Mouse (Mus musculus) urinary bladder, postnatal 14 days (tissue): ENCODE results near the gene Smtnl2.
A peak's percentile ranks its signal among the peaks of the same experiment; 100 is the strongest.

Experiments
- DNase-seq: peaks from one replicate; pipeline ENCODE4 v3.0.0; 2021; ENCODE audit warnings: low spot score

The Smtnl2 gene

DNA sequence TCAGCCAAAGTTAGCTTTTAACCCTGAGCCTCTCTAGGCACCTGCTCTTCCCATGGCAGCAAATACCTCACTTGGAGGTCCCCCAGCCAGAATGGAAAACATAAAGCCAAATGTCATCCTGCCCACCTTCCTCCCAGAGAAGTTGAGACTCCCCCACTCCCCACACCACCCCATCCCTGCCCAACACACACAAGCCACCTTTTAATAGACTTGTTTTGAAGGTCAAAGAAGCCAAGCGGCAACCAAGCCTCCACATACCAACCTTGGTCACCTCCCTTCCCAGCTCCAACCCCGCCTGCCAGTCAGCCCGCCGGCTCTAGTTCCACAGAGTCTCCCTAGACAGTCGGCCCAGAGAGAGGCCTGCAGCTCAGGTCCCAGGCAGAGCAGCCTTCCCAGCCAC lies 9.5 kb downstream of the Smtnl2 start:
- DNase-seq, result no peak

DNA sequence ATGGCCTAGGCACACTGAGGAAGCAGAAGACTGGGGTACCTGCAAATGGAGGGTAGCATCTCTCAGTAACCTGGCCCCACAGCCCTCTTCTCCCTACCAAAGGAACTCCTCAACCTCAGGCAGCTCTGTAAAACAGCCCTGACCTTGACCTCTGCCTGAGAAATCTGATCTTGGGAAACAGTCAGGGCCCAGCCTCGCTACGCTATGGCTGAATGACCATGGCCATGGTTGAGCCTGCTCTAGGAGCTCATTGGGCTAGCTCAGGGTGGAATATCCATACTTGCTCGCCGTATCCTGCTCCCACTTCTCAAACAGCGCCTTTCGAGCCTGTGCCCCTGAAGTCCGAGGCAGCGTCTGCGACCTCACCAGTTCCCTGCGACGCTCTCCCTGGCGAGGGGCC lies 10.4 kb downstream of the Smtnl2 start:
- DNase-seq, result no peak

DNA sequence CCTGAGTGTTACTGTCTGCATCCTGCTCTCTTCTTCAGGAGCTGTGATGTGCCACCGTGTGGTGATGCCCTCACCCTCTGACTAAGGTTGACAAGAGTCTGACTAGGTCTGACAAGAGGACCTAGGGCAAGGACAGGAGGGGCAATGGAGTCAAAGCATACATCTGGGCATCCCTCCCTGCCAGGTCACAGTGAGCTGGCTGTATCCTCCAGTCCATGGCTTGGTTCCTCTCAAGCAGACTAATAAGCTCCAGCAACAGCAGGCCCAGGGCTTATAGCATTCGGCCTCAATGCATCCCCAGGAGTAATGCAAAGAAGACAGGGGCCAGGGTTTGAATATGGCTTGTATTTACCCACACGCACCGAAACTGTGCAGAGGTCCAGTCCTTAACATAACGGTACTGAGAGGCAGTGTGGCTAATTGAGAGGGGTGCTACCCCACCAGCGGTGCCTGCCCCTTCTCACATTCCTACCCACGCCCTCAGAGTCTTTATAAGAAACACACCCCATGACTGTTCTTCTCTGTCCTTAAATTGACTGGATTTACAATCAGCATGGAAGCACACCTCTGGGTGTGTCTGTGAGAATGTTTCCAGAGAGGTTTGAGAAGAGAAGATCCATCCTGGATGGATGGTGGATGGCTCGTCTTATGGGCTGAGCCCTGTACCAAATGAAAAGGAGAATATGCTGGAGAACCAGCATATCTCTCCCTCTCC lies 13.5 kb downstream of the Smtnl2 start:
- no peak for DNase-seq

GRCm38 (mm10) chr11:72397072-72397471 lies 14.4 kb downstream of the Smtnl2 start:
- DNase-seq, result peak; percentile 71

DNA sequence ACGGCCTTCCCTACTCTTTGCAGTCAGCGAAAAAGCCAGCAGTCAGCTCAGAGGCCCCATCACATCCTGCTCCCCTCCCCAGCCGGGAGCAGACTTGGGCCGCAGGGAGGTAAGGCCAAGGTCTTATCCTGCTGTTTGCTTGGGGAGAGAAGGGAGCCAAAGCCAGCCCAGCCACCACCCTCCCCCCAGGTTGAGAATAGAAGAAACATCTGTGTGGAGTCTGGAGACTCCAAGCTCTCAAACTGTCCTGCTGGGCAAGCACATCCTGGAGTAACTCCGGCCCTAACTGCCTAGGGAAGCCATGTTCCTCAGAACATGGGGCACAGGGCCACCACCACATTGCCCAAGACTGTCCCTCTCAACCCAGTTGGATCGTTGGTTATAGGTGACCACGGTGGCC lies 14.9 kb downstream of the Smtnl2 start:
- no peak for DNase-seq

- no peak for DNase-seq
Observed at GRCm38 (mm10) chr11:72395652-72396051, 15.9 kb downstream of the Smtnl2 start.

DNA sequence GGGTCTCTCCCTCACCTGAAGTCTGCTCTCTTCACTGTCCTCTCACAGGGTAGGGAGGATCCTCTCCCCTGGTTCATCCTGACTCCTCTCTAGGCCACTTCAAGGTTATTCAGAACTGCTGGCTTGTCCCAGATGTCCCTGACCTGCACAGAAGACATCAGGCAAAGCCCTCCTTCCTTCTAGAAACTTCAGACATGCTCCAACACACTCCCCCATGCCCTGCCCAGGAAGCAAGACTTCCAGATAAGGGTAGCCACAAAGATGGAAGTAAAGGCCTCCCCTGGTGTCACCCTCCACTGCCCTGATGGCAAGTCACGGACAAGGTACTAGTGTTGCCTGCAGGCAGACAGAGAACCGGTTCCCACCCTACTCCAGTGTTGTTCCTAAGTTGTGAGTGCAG lies 16.8 kb downstream of the Smtnl2 start:
- DNase-seq, result no peak

- DNase-seq, result peak; percentile 39
Observed at GRCm38 (mm10) chr11:72393669-72394068, 17.8 kb downstream of the Smtnl2 start.

DNA sequence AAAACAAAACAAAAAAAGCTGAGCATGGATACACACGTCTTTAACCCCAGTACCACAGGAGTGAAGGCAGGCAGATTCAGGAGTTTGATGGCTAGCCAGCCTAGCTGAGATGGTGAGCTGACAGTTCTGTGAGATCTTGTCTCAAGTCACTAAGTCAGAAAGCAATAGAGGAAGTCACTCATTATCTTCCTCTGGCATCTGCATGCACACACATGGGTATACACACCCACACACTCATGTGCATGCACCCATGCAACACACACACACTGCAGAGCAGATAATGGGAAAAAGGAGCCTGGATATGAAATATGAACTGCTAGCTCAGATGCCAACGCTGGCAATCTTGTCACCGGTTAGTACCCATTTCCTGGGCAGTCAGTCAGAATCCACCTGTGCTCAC lies 18.3 kb downstream of the Smtnl2 start:
- no peak for DNase-seq

DNA sequence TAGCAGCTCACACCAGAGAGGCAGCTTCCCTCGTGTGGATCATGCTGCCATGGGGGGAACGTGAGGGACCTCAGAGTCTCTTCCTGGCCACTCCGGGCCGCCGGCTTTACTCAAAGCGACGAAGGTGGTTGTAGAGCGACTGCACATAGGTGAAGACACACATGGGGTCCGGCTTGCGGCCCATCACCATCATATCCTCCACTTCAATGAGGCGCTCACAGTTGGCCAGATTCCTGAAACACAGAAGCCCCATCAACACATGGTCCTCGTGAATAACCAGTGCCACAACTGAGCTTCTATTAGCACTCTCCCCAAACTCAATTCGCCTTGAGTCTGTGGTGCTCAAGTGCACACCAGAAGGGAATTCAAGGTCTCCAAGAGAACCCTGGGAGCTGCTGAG lies 20.3 kb downstream of the Smtnl2 start:
- DNase-seq, result no peak

DNA sequence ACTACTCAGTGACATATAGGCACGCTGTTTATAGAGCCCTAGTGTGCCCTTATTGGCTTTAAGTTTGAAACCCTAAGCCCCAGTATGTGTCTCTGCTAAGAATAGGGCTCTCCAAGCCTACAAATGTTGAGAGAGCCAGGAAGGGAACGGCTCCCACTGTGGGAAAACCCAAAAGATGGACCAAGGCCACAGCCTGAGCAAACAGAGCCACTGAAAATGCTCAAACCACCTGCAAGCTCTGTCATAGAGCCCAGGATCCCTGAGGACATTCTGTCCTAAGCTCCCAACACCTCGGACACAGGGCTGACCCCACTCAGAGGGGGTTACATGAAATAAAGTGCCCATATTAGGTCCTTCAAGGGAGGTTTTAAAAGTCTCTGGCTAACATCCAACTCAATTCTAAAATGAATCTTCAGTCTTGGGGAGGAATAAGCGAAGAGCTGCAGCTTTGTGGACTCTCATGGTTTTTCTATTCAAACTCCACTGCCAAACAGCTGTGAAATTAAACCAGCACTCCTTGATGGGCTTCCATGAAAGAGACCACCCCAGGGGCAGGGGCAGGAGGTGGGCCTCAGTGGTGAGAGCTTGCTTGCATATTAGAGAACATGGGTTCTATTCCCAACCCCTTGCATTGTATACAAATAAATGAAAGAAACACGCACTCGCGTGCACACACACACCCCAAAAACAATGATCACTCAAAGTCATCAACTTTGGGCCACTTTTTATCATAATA lies 21.9 kb downstream of the Smtnl2 start:
- no peak for DNase-seq

- DNase-seq, result no peak
Observed at GRCm38 (mm10) chr11:72388113-72388529, 23.4 kb downstream of the Smtnl2 start.

GRCm38 (mm10) chr11:72379351-72379750 lies 32.2 kb downstream of the Smtnl2 start:
- no peak for DNase-seq

DNA sequence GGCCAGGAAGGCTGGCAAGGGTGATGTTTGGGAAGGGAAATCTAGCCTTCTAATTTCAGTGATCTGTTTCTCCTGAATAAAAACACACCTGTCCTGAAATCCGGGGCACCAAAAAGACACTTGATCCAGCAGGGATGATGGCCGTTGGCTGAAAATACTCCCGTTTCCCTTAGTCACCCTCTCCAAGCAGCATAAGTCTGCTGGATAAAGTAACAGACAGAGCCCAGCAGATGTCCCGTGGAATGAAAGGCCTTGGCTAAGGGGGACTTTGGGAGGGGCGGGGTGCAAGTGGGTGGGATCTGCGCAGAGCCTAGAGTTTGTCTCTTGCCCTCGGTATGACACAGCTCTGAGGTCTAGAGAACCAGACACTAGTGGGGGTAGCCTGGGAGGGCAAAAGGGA lies 33.3 kb downstream of the Smtnl2 start:
- no peak for DNase-seq

DNA sequence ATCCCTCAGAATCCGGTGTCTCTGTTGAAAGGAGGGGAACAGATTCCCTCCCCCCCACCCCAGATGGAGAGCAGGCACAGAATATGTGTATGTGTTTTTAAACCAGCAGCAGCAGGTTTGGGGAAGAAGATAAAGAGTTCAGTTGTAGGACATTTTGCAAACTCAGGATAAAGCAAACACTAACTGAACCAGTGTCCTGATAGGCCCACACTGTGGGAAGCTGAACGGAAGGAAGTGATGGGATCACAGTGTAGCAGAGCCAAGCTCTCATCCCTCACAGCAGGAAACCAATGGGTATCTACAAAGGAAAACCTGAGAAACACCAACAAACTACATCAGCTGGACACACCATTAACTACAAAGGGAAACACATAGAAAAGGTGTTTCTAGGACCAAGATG lies 35.0 kb downstream of the Smtnl2 start:
- no peak for DNase-seq

DNA sequence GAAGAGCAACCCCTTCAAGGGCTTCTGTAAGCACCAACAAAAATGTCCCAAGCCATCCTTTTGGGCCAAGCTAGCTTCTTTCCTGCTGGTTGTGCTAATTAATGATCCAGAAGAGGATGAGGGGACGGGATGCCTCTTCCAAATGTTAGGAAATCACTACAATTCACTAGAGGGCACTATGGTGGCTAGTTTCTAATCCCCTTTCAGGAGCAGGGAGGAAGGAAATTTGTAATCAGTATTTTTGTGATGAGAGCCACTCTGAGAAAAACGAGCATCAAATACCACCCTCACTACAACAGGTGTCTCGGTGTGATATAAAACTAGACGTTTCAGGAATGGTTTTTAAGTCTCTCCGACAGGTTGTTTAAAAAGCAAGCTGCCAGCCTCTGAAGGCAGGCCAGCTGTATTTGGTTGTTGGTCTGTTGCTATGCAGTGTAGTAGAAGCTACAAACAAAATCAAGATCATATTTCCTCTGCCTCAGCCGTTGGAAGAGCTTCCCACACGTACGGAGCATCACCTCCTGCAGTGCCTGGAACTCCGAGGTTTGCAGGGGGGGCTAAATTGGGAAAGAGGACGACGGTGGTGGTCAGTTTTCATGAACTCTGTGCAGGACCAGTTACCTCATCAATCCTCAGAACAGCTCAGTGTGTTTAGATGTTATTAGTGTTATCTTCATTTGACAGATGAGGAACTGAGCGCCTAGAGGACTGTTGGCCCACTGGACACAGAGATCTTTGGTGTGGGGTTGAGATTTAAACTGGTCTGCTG lies 41.4 kb downstream of the Smtnl2 start:
- DNase-seq, result no peak

DNA sequence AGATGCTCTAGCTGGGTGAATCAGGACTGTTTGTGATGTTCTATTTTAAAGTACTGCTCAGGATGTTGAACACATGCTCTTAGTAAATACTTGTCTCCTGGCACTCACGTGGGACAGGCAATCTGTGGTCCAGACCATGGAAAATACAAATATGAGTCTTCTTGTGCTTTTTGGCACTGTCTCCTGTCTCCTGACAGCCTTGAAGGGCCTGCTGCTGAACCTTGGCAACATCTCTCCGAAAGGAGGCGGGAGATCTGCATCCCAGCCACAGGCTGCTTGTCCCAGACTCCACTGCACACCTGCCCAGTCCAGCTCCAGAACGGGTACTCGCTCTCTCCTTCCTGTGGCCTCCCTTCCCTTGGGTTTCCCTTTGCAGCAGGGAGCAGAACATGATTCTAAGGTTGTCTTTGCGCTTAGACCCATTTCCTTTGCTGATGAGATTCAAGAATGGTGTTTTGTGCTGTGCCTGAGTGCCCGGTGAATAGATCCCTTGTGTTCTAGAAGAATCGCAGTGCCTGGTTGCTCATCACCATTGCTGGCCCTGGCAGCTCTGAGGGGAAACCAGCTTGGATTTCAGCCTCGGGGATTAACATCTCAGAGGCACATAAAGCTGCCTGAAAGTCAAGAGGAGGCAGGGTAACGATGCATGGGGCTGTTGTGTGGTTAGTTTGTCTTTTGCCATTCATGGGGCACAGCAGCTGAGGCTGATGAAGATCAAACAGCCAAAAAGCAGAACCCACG lies 43.4 kb downstream of the Smtnl2 start:
- DNase-seq, result no peak

DNA sequence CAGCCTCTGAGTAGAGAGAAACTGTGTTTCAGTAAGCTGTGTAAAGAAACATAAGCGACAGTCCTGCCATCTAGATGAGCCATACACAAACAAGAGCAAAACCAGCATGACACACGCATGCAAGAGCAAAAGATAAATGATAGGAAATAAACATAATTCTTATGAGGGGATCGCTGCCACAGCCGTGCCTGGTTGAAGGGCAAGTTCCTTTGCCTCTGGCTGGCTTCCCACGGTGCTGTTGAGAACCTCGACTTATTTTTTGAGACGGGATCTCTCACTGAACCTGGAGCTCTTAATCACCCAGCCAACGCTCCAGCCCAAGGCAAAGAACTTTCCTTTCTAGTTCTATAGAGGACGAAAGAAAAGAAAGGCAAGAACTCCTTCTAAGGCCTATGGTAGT lies 45.4 kb downstream of the Smtnl2 start:
- DNase-seq, result no peak

- DNase-seq, result no peak
Observed at GRCm38 (mm10) chr11:72364526-72364925, 47.0 kb downstream of the Smtnl2 start.

GRCm38 (mm10) chr11:72363523-72364240 lies 47.8 kb downstream of the Smtnl2 start:
- no peak for DNase-seq

GRCm38 (mm10) chr11:72362347-72362741 lies 49.2 kb downstream of the Smtnl2 start, which contains the start of gene Tekt1:
Gene Tekt1, minus strand, starts transcription at chr11:72362442.
- no peak for DNase-seq
